Mouse (Mus musculus): ENCODE measurements at regions not wholly inside any gene's neighbourhood (a gene's known extent, or its start where the extent isn't known, plus 50 kb on each side); places are given as distances from the start of the nearest gene placed in this dataset.

GRCm38 (mm10) chr15:62431150-62431678 lies 1413.8 kb downstream of the Gsdmc2 start:
- no peak overlapping the region for H3K9ac ChIP-seq (replicated peaks; ENCODE audit: low read depth, low read length)
- H3K27ac ChIP-seq (ENCODE audit: low read depth, low read length), result no peak overlapping the region
- H3K4me3 ChIP-seq (ENCODE audit: low read depth, low read length), result no peak overlapping the region
- ATAC-seq (ENCODE audit: low read depth), result no peak
- no peaks in the 10 kb centered on the region for H3K4me1 ChIP-seq (ENCODE audit: control insufficient read depth, insufficient read depth, low read length)
- H3K27me3 ChIP-seq (ENCODE audit: control insufficient read depth, insufficient read depth, low read length), result no peaks in the 10 kb centered on the region
- no peak overlapping the region for H3K4me2 ChIP-seq (ENCODE audit: low read depth, low read length)
- 88% methylated on average over 1 of the region's 1 CpGs for WGBS
- H3K9me3 ChIP-seq (ENCODE audit: control insufficient read depth, low read length), result no peaks in the 10 kb centered on the region
- no peaks in the 10 kb centered on the region for H3K36me3 ChIP-seq (ENCODE audit: control insufficient read depth, insufficient read depth, low read length)

GRCm38 (mm10) chr15:62422995-62423394 lies 1422.0 kb downstream of the Gsdmc2 start:
- ATAC-seq (ENCODE audit: low read depth), result no peak
- Histone ChIP-seq H3K4me2 (ENCODE audit: low read depth, low read length) (no peak overlapping the region), H3K4me3 (ENCODE audit: low read depth, low read length) (no peak overlapping the region), H3K36me3 (ENCODE audit: control insufficient read depth, insufficient read depth, low read length) (no peaks in the 10 kb centered on the region), H3K27ac (ENCODE audit: low read depth, low read length) (no peak overlapping the region), H3K27me3 (ENCODE audit: control insufficient read depth, insufficient read depth, low read length) (no peaks in the 10 kb centered on the region), H3K9ac (replicated peaks; ENCODE audit: low read depth, low read length) (no peak overlapping the region), H3K4me1 (ENCODE audit: control insufficient read depth, insufficient read depth, low read length) (no peaks in the 10 kb centered on the region), H3K9me3 (ENCODE audit: control insufficient read depth, low read length) (no peaks in the 10 kb centered on the region)
- 88% methylated on average over 5 of the region's 5 CpGs for WGBS

GRCm38 (mm10) chr15:62421073-62421851 lies 1423.7 kb downstream of the Gsdmc2 start:
- H3K4me2 ChIP-seq (ENCODE audit: low read depth, low read length), result no peak overlapping the region
- 74% methylated on average over 7 of the region's 7 CpGs for WGBS
- no peak overlapping the region for H3K27ac ChIP-seq (ENCODE audit: low read depth, low read length)
- H3K4me1 ChIP-seq (ENCODE audit: control insufficient read depth, insufficient read depth, low read length), result no peaks in the 10 kb centered on the region
- no peak overlapping the region for H3K4me3 ChIP-seq (ENCODE audit: low read depth, low read length)
- H3K36me3 ChIP-seq (ENCODE audit: control insufficient read depth, insufficient read depth, low read length), result no peaks in the 10 kb centered on the region
- no peaks in the 10 kb centered on the region for H3K9me3 ChIP-seq (ENCODE audit: control insufficient read depth, low read length)
- no peaks in the 10 kb centered on the region for H3K27me3 ChIP-seq (ENCODE audit: control insufficient read depth, insufficient read depth, low read length)
- no peak overlapping the region for H3K9ac ChIP-seq (replicated peaks; ENCODE audit: low read depth, low read length)
- peak; percentile 56; the same call in 1 of the 2 replicates for ATAC-seq (ENCODE audit: low read depth)

GRCm38 (mm10) chr15:62416691-62417090 lies 1428.3 kb downstream of the Gsdmc2 start:
- Histone ChIP-seq H3K9me3 (ENCODE audit: control insufficient read depth, low read length) (no peaks in the 10 kb centered on the region), H3K27me3 (ENCODE audit: control insufficient read depth, insufficient read depth, low read length) (no peaks in the 10 kb centered on the region), H3K4me2 (ENCODE audit: low read depth, low read length) (no peak overlapping the region), H3K9ac (replicated peaks; ENCODE audit: low read depth, low read length) (no peak overlapping the region), H3K4me3 (ENCODE audit: low read depth, low read length) (no peak overlapping the region), H3K36me3 (ENCODE audit: control insufficient read depth, insufficient read depth, low read length) (no peaks in the 10 kb centered on the region), H3K27ac (ENCODE audit: low read depth, low read length) (no peak overlapping the region), H3K4me1 (ENCODE audit: control insufficient read depth, insufficient read depth, low read length) (no peaks in the 10 kb centered on the region)
- no peak for ATAC-seq (ENCODE audit: low read depth)

- Histone ChIP-seq H3K4me1 (ENCODE audit: control insufficient read depth, insufficient read depth, low read length) (no peaks in the 10 kb centered on the region), H3K9me3 (ENCODE audit: control insufficient read depth, low read length) (no peaks in the 10 kb centered on the region), H3K36me3 (ENCODE audit: control insufficient read depth, insufficient read depth, low read length) (no peaks in the 10 kb centered on the region), H3K27me3 (ENCODE audit: control insufficient read depth, insufficient read depth, low read length) (no peaks in the 10 kb centered on the region), H3K4me3 (ENCODE audit: low read depth, low read length) (no peak overlapping the region), H3K4me2 (ENCODE audit: low read depth, low read length) (no peak overlapping the region), H3K27ac (ENCODE audit: low read depth, low read length) (no peak overlapping the region), H3K9ac (replicated peaks; ENCODE audit: low read depth, low read length) (no peak overlapping the region)
- ATAC-seq (ENCODE audit: low read depth), result no peak
- WGBS, result 99% methylated on average over 2 of the region's 2 CpGs
Observed at GRCm38 (mm10) chr15:62413694-62414093, 1431.3 kb downstream of the Gsdmc2 start.

- no peaks in the 10 kb centered on the region for H3K4me1 ChIP-seq (ENCODE audit: control insufficient read depth, insufficient read depth, low read length)
- H3K9ac ChIP-seq (replicated peaks; ENCODE audit: low read depth, low read length), result no peak overlapping the region
- ATAC-seq (ENCODE audit: low read depth), result no peak
- no peaks in the 10 kb centered on the region for H3K9me3 ChIP-seq (ENCODE audit: control insufficient read depth, low read length)
- H3K4me2 ChIP-seq (ENCODE audit: low read depth, low read length), result no peak overlapping the region
- H3K27ac ChIP-seq (ENCODE audit: low read depth, low read length), result no peak overlapping the region
- 87% methylated on average over 5 of the region's 5 CpGs for WGBS
- H3K27me3 ChIP-seq (ENCODE audit: control insufficient read depth, insufficient read depth, low read length), result no peaks in the 10 kb centered on the region
- no peak overlapping the region for H3K4me3 ChIP-seq (ENCODE audit: low read depth, low read length)
- no peaks in the 10 kb centered on the region for H3K36me3 ChIP-seq (ENCODE audit: control insufficient read depth, insufficient read depth, low read length)
Observed at GRCm38 (mm10) chr15:62402142-62402541, 1442.8 kb downstream of the Gsdmc2 start.

- H3K36me3 ChIP-seq (ENCODE audit: control insufficient read depth, insufficient read depth, low read length), result no peaks in the 10 kb centered on the region
- no peak overlapping the region for H3K4me3 ChIP-seq (ENCODE audit: low read depth, low read length)
- no peak overlapping the region for H3K9ac ChIP-seq (replicated peaks; ENCODE audit: low read depth, low read length)
- H3K9me3 ChIP-seq (ENCODE audit: control insufficient read depth, low read length), result no peaks in the 10 kb centered on the region
- H3K27me3 ChIP-seq (ENCODE audit: control insufficient read depth, insufficient read depth, low read length), result no peaks in the 10 kb centered on the region
- no peaks in the 10 kb centered on the region for H3K4me1 ChIP-seq (ENCODE audit: control insufficient read depth, insufficient read depth, low read length)
- H3K27ac ChIP-seq (ENCODE audit: low read depth, low read length), result no peak overlapping the region
- H3K4me2 ChIP-seq (ENCODE audit: low read depth, low read length), result no peak overlapping the region
- no peak for ATAC-seq (ENCODE audit: low read depth)
- WGBS, result 75% methylated on average over 4 of the region's 4 CpGs
Observed at GRCm38 (mm10) chr15:62400984-62401609, 1443.9 kb downstream of the Gsdmc2 start.

GRCm38 (mm10) chr15:62399381-62399780 lies 1445.6 kb downstream of the Gsdmc2 start:
- Histone ChIP-seq H3K4me1 (ENCODE audit: control insufficient read depth, insufficient read depth, low read length) (no peaks in the 10 kb centered on the region), H3K9me3 (ENCODE audit: control insufficient read depth, low read length) (no peaks in the 10 kb centered on the region), H3K4me2 (ENCODE audit: low read depth, low read length) (no peak overlapping the region), H3K27me3 (ENCODE audit: control insufficient read depth, insufficient read depth, low read length) (no peaks in the 10 kb centered on the region), H3K4me3 (ENCODE audit: low read depth, low read length) (no peak overlapping the region), H3K27ac (ENCODE audit: low read depth, low read length) (no peak overlapping the region), H3K9ac (replicated peaks; ENCODE audit: low read depth, low read length) (no peak overlapping the region), H3K36me3 (ENCODE audit: control insufficient read depth, insufficient read depth, low read length) (no peaks in the 10 kb centered on the region)
- WGBS, result 86% methylated on average over 1 of the region's 1 CpGs
- ATAC-seq (ENCODE audit: low read depth), result no peak

GRCm38 (mm10) chr15:62397009-62397408 lies 1448.0 kb downstream of the Gsdmc2 start:
- no peak overlapping the region for H3K27ac ChIP-seq (ENCODE audit: low read depth, low read length)
- no peaks in the 10 kb centered on the region for H3K27me3 ChIP-seq (ENCODE audit: control insufficient read depth, insufficient read depth, low read length)
- H3K9ac ChIP-seq (replicated peaks; ENCODE audit: low read depth, low read length), result no peak overlapping the region
- no peaks in the 10 kb centered on the region for H3K36me3 ChIP-seq (ENCODE audit: control insufficient read depth, insufficient read depth, low read length)
- no peak overlapping the region for H3K4me2 ChIP-seq (ENCODE audit: low read depth, low read length)
- H3K4me3 ChIP-seq (ENCODE audit: low read depth, low read length), result no peak overlapping the region
- no peaks in the 10 kb centered on the region for H3K9me3 ChIP-seq (ENCODE audit: control insufficient read depth, low read length)
- no peaks in the 10 kb centered on the region for H3K4me1 ChIP-seq (ENCODE audit: control insufficient read depth, insufficient read depth, low read length)
- ATAC-seq (ENCODE audit: low read depth), result no peak
- 82% methylated on average over 7 of the region's 7 CpGs for WGBS

Data from neural tube, embryonic 14.5 days (tissue).